Mouse (Mus musculus) MEL (cell line): Measurements from ENCODE around the gene Trim3. TPM values are rescaled to one million over a fixed set of nuclear protein-coding genes. Genes with fewer than 3 reads are reported as not detected.

ENCODE experiments used
- DNase-seq: peaks from one replicate; pipeline ENCODE4 v3.0.0; 2011; ENCODE audit warnings: low read depth, low spot score
- H3K27ac ChIP-seq: 2 replicates; pipeline ENCODE4 v1.5.1; 2012; ENCODE audit warnings: low read depth, mild to moderate bottlenecking, control low read depth, low read length, moderate library complexity; ENCODE audit not compliant: control insufficient read depth
- H3K27me3 ChIP-seq, 2 experiments: fragments of 150-350 bp in 1 of 2; sonication (generic) in 1 of 2; 2 replicates each; pipeline ENCODE4 v1.6.1; 2012; ENCODE audit warnings: low read length in 2 of 2, mild to moderate bottlenecking in 2 of 2, improper control_type of control experiment in 1 of 2, moderate library complexity in 1 of 2; ENCODE audit not compliant: insufficient read depth in 2 of 2, control insufficient read depth in 1 of 2
- H3K36me3 ChIP-seq, 2 experiments: 2 replicates each; pipeline ENCODE4 v1.6.1; 2012 to 2014; ENCODE audit warnings: low read length in 2 of 2, improper control_type of control experiment in 1 of 2, inconsistent platforms in 1 of 2, mild to moderate bottlenecking in 1 of 2; ENCODE audit not compliant: insufficient read depth in 2 of 2, control insufficient read depth in 1 of 2
- H3K4me1 ChIP-seq, 2 experiments: fragments of 150-350 bp in 1 of 2; sonication (generic) in 1 of 2; 2 replicates each; pipeline ENCODE4 v1.6.1; 2012; ENCODE audit warnings: low read length in 2 of 2, improper control_type of control experiment in 1 of 2, mild to moderate bottlenecking in 1 of 2; ENCODE audit not compliant: insufficient read depth in 2 of 2, control insufficient read depth in 1 of 2
- H3K4me3 ChIP-seq, 2 experiments: fragments of 150-350 bp in 1 of 2; sonication (generic) in 1 of 2; 2 replicates each; pipeline ENCODE4 v1.5.1; 2012; ENCODE audit warnings: low read depth in 2 of 2, low read length in 2 of 2, mild to moderate bottlenecking in 2 of 2, moderate library complexity in 2 of 2, control low read depth in 1 of 2, improper control_type of control experiment in 1 of 2; ENCODE audit not compliant: control insufficient read depth in 1 of 2, insufficient read depth in 1 of 2
- H3K79me2 ChIP-seq: 2 replicates; pipeline ENCODE4 v1.6.1; 2012; ENCODE audit warnings: mild to moderate bottlenecking, low read length, moderate library complexity; ENCODE audit not compliant: control insufficient read depth, poor library complexity, insufficient read depth
- H3K9ac ChIP-seq: 2 replicates; pipeline ENCODE4 v1.6.1; 2012; ENCODE audit warnings: low read depth, mild to moderate bottlenecking, control low read depth, low read length, moderate library complexity; ENCODE audit not compliant: control insufficient read depth, poor library complexity, severe bottlenecking
- H3K9me3 ChIP-seq: fragments of 150-350 bp; sonication (generic); replicated peaks from 2 replicates; pipeline ENCODE4 v1.6.1; 2012; ENCODE audit warnings: mild to moderate bottlenecking, low read length, improper control_type of control experiment, moderate library complexity; ENCODE audit not compliant: insufficient read depth
- BHLHE40 ChIP-seq: IDR thresholded peaks from 2 replicates; pipeline ENCODE4 v1.6.1; 2012; ENCODE audit warnings: low read depth, mild to moderate bottlenecking, inconsistent platforms, low read length, improper control_type of control experiment, borderline replicate concordance
- ELF1 ChIP-seq: IDR thresholded peaks from 2 replicates; pipeline ENCODE4 v1.6.1; 2014; ENCODE audit warnings: low read depth, mild to moderate bottlenecking, inconsistent platforms, low read length, improper control_type of control experiment, moderate library complexity
- ETS1 ChIP-seq: IDR thresholded peaks from 2 replicates; pipeline ENCODE4 v1.6.1; 2012; ENCODE audit warnings: low read depth, mild to moderate bottlenecking, inconsistent platforms, low read length, improper control_type of control experiment, moderate library complexity
- GABPA ChIP-seq: IDR thresholded peaks from 2 replicates; pipeline ENCODE4 v1.6.1; 2012; ENCODE audit warnings: low read depth, mild to moderate bottlenecking, inconsistent platforms, low read length, improper control_type of control experiment, moderate library complexity
- GATA1 ChIP-seq: IDR thresholded peaks from 2 replicates; pipeline ENCODE4 v1.6.1; 2011; ENCODE audit warnings: low read depth, low read length, improper control_type of control experiment
- KAT2A ChIP-seq: conservative IDR thresholded peaks from 2 replicates; pipeline ENCODE4 v1.6.1; 2012; ENCODE audit warnings: low read depth, low read length, improper control_type of control experiment, inconsistent platforms
- MEF2A ChIP-seq: IDR thresholded peaks from 2 replicates; pipeline ENCODE4 v1.6.1; 2014; ENCODE audit warnings: low read depth, mild to moderate bottlenecking, inconsistent platforms, low read length, improper control_type of control experiment; ENCODE audit not compliant: poor library complexity, insufficient replicate concordance, severe bottlenecking; ENCODE audit errors: extremely low read depth
- MYB ChIP-seq: IDR thresholded peaks from 2 replicates; pipeline ENCODE4 v1.6.1; 2011; ENCODE audit warnings: mild to moderate bottlenecking, low read depth, low read length, improper control_type of control experiment
- NELFE ChIP-seq: IDR thresholded peaks from 2 replicates; pipeline ENCODE4 v1.6.1; 2011; ENCODE audit warnings: low read depth, low read length, improper control_type of control experiment
- NRF1 ChIP-seq: IDR thresholded peaks from 2 replicates; pipeline ENCODE4 v1.6.1; 2014; ENCODE audit warnings: low read depth, mild to moderate bottlenecking, inconsistent platforms, low read length, improper control_type of control experiment, moderate library complexity; ENCODE audit not compliant: poor library complexity, insufficient read depth, severe bottlenecking
- POLR2A ChIP-seq, 2 experiments: IDR thresholded peaks; 2 replicates each; pipeline ENCODE4 v1.6.1; 2011 to 2012; ENCODE audit warnings: low read length in 2 of 2, mild to moderate bottlenecking in 2 of 2, control low read depth in 1 of 2, improper control_type of control experiment in 1 of 2, low read depth in 1 of 2, moderate library complexity in 1 of 2; ENCODE audit not compliant: control insufficient read depth in 1 of 2, insufficient read depth in 1 of 2, poor library complexity in 1 of 2
- POLR2AphosphoS2 ChIP-seq: IDR thresholded peaks from 2 replicates; pipeline ENCODE4 v1.6.1; 2011; ENCODE audit warnings: low read length, improper control_type of control experiment
- POLR2AphosphoS5 ChIP-seq: IDR thresholded peaks from 2 replicates; pipeline ENCODE4 v1.6.1; 2012; ENCODE audit warnings: low read depth, borderline replicate concordance, mild to moderate bottlenecking, inconsistent platforms, low read length, moderate library complexity, mixed read lengths
- SIN3A ChIP-seq: IDR thresholded peaks from 2 replicates; pipeline ENCODE4 v1.6.1; 2012; ENCODE audit warnings: low read length, improper control_type of control experiment, inconsistent platforms
- TAL1 ChIP-seq: IDR thresholded peaks from 2 replicates; pipeline ENCODE4 v1.6.1; 2012; ENCODE audit warnings: mild to moderate bottlenecking, inconsistent platforms, low read length, moderate library complexity, mixed read lengths
- TCF12 ChIP-seq: IDR thresholded peaks from 2 replicates; pipeline ENCODE4 v1.6.1; 2014; ENCODE audit warnings: low read depth, mild to moderate bottlenecking, inconsistent platforms, low read length, improper control_type of control experiment, moderate library complexity
- ZKSCAN1 ChIP-seq: IDR thresholded peaks from 2 replicates; pipeline ENCODE4 v1.6.1; 2012; ENCODE audit warnings: low read depth, mild to moderate bottlenecking, inconsistent platforms, low read length, improper control_type of control experiment, moderate library complexity
- ZMIZ1 ChIP-seq: IDR thresholded peaks from 2 replicates; pipeline ENCODE4 v1.6.1; 2012; ENCODE audit warnings: low read depth, mild to moderate bottlenecking, inconsistent platforms, low read length, improper control_type of control experiment, moderate library complexity
- polyA plus RNA-seq, 2 experiments: library from polyadenylated mRNA; stranded (reverse) in 1 of 2; unstranded in 1 of 2; fragments of >175 nt in 1 of 2; fragments of >200 nt in 1 of 2; gene quantifications; 2 replicates each; pipeline versions ENCODE4 v1.2.1 to v1.2.4; 2012; ENCODE audit warnings: low replicate concordance in 2 of 2, low read depth in 1 of 2; ENCODE audit not compliant: insufficient read length in 2 of 2, insufficient read depth in 1 of 2, missing spikeins in 1 of 2
- total RNA-seq: library from RNA; depleted of rRNA; stranded (reverse); fragments of 300-350 nt; gene quantifications from 2 replicates; pipeline ENCODE4 v1.2.3, GENCODE M21; 2012

Gene Trim3
- total and polyA plus RNA-seq, 3 experiments = 7.0 to 15.4 TPM; not detected in 1

GRCm38 (mm10) chr7:105638776-105639175, 5.4 kb upstream of the Trim3 start:
- no peak overlapping the region for H3K27ac ChIP-seq
- H3K36me3 ChIP-seq = peaks cover 0 to 27% of the 10 kb centered on the region in 2 experiments; a peak in 2 of 4 replicates
- H3K4me3 ChIP-seq = no peak overlapping the region
- TF ChIP-seq ZMIZ1 (no peak), MEF2A (no peak), GATA1 (no peak), TAL1 (no peak), POLR2AphosphoS2 (no peak), MYB (no peak), SIN3A (no peak), GABPA (no peak), BHLHE40 (no peak), POLR2A (IDR thresholded peaks at IDR 0.05; ENCODE audit: control insufficient read depth in 1 of 2, insufficient read depth in 1 of 2, low read depth in 1 of 2, low read length in 2 of 2, poor library complexity in 1 of 2) (no peak), NELFE (no peak), TCF12 (no peak), KAT2A (no peak), NRF1 (no peak), ETS1 (no peak), ELF1 (no peak)
- H3K27me3 ChIP-seq = no peaks in the 10 kb centered on the region
- H3K9me3 ChIP-seq = no peaks in the 10 kb centered on the region
- peaks cover 28% of the 10 kb centered on the region for H3K79me2 ChIP-seq
- no peak overlapping the region for H3K9ac ChIP-seq
- peaks cover 5 to 25% of the 10 kb centered on the region in 2 experiments for H3K4me1 ChIP-seq
- no peak for DNase-seq

DNA sequence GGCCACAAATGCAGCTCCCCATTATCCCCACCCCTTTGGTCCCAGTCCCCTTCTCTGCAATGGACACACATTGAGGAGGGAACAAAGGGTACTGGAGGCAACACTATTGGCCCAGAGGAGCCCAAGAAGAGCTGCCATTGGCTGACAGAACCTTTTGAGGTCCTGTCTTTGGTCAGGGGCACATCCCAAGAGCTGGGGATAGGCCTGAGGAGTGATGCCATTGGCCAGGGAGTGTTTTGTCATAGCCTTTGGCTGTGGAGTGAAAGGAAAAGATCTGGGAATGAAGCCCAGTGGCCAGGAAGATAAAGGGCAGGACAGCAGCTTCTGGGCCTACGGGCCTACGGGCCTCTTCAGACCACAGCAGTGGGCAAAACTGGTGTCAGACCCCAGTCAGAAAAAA, 2.4 kb upstream of the Trim3 start:
- peaks cover 15% of the 10 kb centered on the region for H3K79me2 ChIP-seq
- no peak for DNase-seq
- no peaks in the 10 kb centered on the region for H3K9me3 ChIP-seq
- H3K36me3 ChIP-seq = peaks cover 0 to 14% of the 10 kb centered on the region in 2 experiments; a peak in 2 of 4 replicates
- TF ChIP-seq GABPA = no peak
- TF ChIP-seq NRF1 = no peak
- TF ChIP-seq ZKSCAN1 = no peak
- TF ChIP-seq POLR2AphosphoS5 = no peak
- H3K4me1 ChIP-seq = peaks cover 3 to 20% of the 10 kb centered on the region in 2 experiments
- H3K4me3 ChIP-seq = no peak overlapping the region
- H3K27me3 ChIP-seq = no peaks in the 10 kb centered on the region
- no peak overlapping the region for H3K9ac ChIP-seq
- H3K27ac ChIP-seq = no peak overlapping the region
